Mouse (Mus musculus) myocyte (in vitro differentiated cells): ENCODE measurements at regions not wholly inside any gene's neighbourhood (a gene's known extent, or its start where the extent isn't known, plus 50 kb on each side); places are given as distances from the start of the nearest gene placed in this dataset.
A peak's percentile ranks its signal among the peaks of the same experiment; 100 is the strongest.

Experiments used
- H3K27me3 ChIP-seq: one replicate; pipeline ENCODE4 v1.6.1; 2011; ENCODE audit not compliant: control insufficient read depth, insufficient read depth, insufficient read length
- H3K36me3 ChIP-seq: one replicate; pipeline ENCODE4 v1.6.1; 2011; ENCODE audit not compliant: control insufficient read depth, insufficient read depth
- H3K4me2 ChIP-seq: one replicate; pipeline ENCODE4 v1.6.1; 2011; ENCODE audit warnings: low read depth, control low read depth
- H3K4me3 ChIP-seq: one replicate; pipeline ENCODE4 v1.5.1; 2011; ENCODE audit warnings: mild to moderate bottlenecking, control low read depth, moderate library complexity
- H3K79me2 ChIP-seq: one replicate; pipeline ENCODE4 v1.6.1; 2011; ENCODE audit not compliant: control insufficient read depth, insufficient read depth
- H3ac ChIP-seq: one replicate; pipeline ENCODE4 v1.6.1; 2011; ENCODE audit not compliant: control insufficient read depth, insufficient read length
- CEBPB ChIP-seq: IDR thresholded peaks from 2 replicates; pipeline ENCODE4 v1.6.1; 2011; ENCODE audit warnings: mild to moderate bottlenecking, moderate library complexity; ENCODE audit not compliant: poor library complexity, insufficient read depth, severe bottlenecking
- E2F4 ChIP-seq: IDR thresholded peaks from one replicate; pipeline ENCODE4 v1.6.1; 2011; ENCODE audit warnings: mild to moderate bottlenecking, control low read depth, moderate library complexity; ENCODE audit not compliant: insufficient read depth
- MAX ChIP-seq: IDR thresholded peaks from one replicate; pipeline ENCODE4 v1.6.1; 2011; ENCODE audit warnings: low read depth, mild to moderate bottlenecking, control low read depth
- MYOD1 ChIP-seq, 3 experiments: IDR thresholded peaks; one replicate each; pipeline ENCODE4 v1.6.1; 2011; ENCODE audit warnings: control low read depth in 2 of 3, low read depth in 2 of 3, mild to moderate bottlenecking in 2 of 3, moderate library complexity in 1 of 3; ENCODE audit not compliant: insufficient read length in 2 of 3, control insufficient read depth in 1 of 3
- MYOG ChIP-seq, 3 experiments: IDR thresholded peaks; one replicate each; pipeline ENCODE4 v1.6.1; 2011; ENCODE audit warnings: control low read depth in 2 of 3, low read depth in 2 of 3, mild to moderate bottlenecking in 2 of 3; ENCODE audit not compliant: insufficient read length in 2 of 3, control insufficient read depth in 1 of 3, insufficient read depth in 1 of 3
- POLR2A ChIP-seq: IDR thresholded peaks from one replicate; pipeline ENCODE4 v1.6.1; 2011; ENCODE audit warnings: low read depth, mild to moderate bottlenecking, control low read depth, moderate library complexity; ENCODE audit not compliant: insufficient read length
- POLR2AphosphoS2 ChIP-seq: IDR thresholded peaks from one replicate; pipeline ENCODE4 v1.6.1; 2011; ENCODE audit warnings: low read depth, control low read depth; ENCODE audit not compliant: insufficient read length
- REST ChIP-seq: IDR thresholded peaks from one replicate; pipeline ENCODE4 v1.6.1; 2011; ENCODE audit warnings: mild to moderate bottlenecking, control low read depth, moderate library complexity; ENCODE audit not compliant: insufficient read depth, insufficient read length
- SRF ChIP-seq: IDR thresholded peaks from one replicate; pipeline ENCODE4 v1.6.1; 2011; ENCODE audit warnings: low read depth; ENCODE audit not compliant: control insufficient read depth, insufficient read length
- TCF12 ChIP-seq: IDR thresholded peaks from one replicate; pipeline ENCODE4 v1.6.1; 2011; ENCODE audit warnings: mild to moderate bottlenecking, control low read depth; ENCODE audit not compliant: poor library complexity, insufficient read depth, severe bottlenecking
- TCF3 ChIP-seq: IDR thresholded peaks from one replicate; pipeline ENCODE4 v1.6.1; 2011; ENCODE audit warnings: low read depth, control low read depth; ENCODE audit not compliant: insufficient read length
- USF1 ChIP-seq: IDR thresholded peaks from one replicate; pipeline ENCODE4 v1.6.1; 2011; ENCODE audit warnings: low read depth, mild to moderate bottlenecking, control low read depth, moderate library complexity

DNA sequence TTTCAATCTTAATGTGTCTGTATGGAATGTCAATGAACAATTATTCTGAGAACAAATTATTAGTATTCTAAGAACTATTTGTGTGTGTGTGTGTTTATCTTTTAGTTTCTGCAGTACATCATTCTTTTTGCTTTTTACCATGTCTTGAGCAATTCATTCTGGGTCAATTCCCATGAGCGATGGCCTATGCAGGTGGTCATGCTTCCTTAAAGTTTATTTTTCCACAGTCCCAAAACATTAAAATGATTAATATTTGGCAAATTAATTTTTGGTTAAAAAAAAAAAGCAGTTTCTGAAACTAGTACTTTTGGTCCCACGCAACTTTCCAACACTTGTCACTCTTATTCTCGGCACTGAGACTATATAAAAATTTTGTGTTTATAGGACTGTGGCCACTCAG is 416.8 kb upstream of the Rgmb start:
- Histone ChIP-seq H3ac (no peak overlapping the region), H3K4me2 (no peak overlapping the region), H3K36me3 (no peaks in the 10 kb centered on the region), H3K4me3 (no peak overlapping the region), H3K27me3 (no peaks in the 10 kb centered on the region), H3K79me2 (no peaks in the 10 kb centered on the region)
- no peak for TF ChIP-seq TCF3
- no peak for TF ChIP-seq USF1
- no peak for TF ChIP-seq MYOD1 (IDR thresholded peaks at IDR 0.05; ENCODE audit: control insufficient read depth in 1 of 3, insufficient read length in 2 of 3, low read depth in 2 of 3)
- no peak for TF ChIP-seq POLR2A
- no peak for TF ChIP-seq POLR2AphosphoS2
- no peak for TF ChIP-seq TCF12
- no peak for TF ChIP-seq MYOG (IDR thresholded peaks at IDR 0.05; ENCODE audit: control insufficient read depth in 1 of 3, insufficient read depth in 1 of 3, insufficient read length in 2 of 3, low read depth in 2 of 3)
- TF ChIP-seq MAX, result no peak
- TF ChIP-seq CEBPB, result no peak
- no peak for TF ChIP-seq REST
- TF ChIP-seq E2F4, result no peak
- no peak for TF ChIP-seq SRF

DNA sequence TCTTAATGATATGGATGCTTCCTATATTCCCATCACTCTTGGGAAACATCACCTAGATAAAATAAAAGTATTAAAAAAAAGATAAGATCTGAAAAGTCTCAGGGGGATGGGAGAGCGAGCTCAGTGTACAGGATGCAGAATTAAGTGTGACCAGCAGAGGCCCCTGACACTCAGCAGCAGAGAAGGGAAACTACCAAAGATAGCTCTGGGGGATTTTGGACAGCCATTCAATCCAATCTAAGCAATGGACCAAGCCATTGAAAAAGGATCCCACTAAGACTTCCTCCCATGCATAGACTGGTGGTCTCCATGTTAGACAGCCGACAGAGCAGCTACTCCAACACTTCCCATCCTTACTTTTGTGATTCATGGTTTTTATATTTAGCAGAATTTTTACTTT is 390.4 kb upstream of the Rgmb start:
- TF ChIP-seq POLR2AphosphoS2 (no peak), SRF (no peak), TCF3 (no peak), TCF12 (no peak), MYOG (IDR thresholded peaks at IDR 0.05; ENCODE audit: control insufficient read depth in 1 of 3, insufficient read depth in 1 of 3, insufficient read length in 2 of 3, low read depth in 2 of 3) (no peak), CEBPB (no peak), USF1 (no peak), E2F4 (no peak), MYOD1 (IDR thresholded peaks at IDR 0.05; ENCODE audit: control insufficient read depth in 1 of 3, insufficient read length in 2 of 3, low read depth in 2 of 3) (no peak), MAX (no peak)
- Histone ChIP-seq H3K36me3 (no peaks in the 10 kb centered on the region), H3K4me3 (no peak overlapping the region), H3ac (no peak overlapping the region), H3K27me3 (no peaks in the 10 kb centered on the region), H3K79me2 (no peaks in the 10 kb centered on the region), H3K4me2 (no peak overlapping the region)

- no peaks in the 10 kb centered on the region for H3K27me3 ChIP-seq
Measured at GRCm38 (mm10) chr17:16219675-16220566, 389.1 kb upstream of the Rgmb start.

GRCm38 (mm10) chr17:16218623-16219022 is 387.8 kb upstream of the Rgmb start:
- no peak overlapping the region for H3K4me3 ChIP-seq
- no peak overlapping the region for H3K4me2 ChIP-seq
- no peaks in the 10 kb centered on the region for H3K79me2 ChIP-seq
- no peak overlapping the region for H3ac ChIP-seq
- no peak for TF ChIP-seq REST
- TF ChIP-seq SRF, result peak; percentile 97
- no peak for TF ChIP-seq USF1
- no peak for TF ChIP-seq MAX
- no peak for TF ChIP-seq POLR2A
- peak; percentile 97 to 100 (median 100) for TF ChIP-seq MYOD1 (IDR thresholded peaks at IDR 0.05; ENCODE audit: control insufficient read depth in 1 of 3, insufficient read length in 2 of 3, low read depth in 2 of 3)
- peak; percentile 100 for TF ChIP-seq TCF12
- TF ChIP-seq TCF3, result peak; percentile 99
- TF ChIP-seq CEBPB, result 0 out of 2 replicates have a peak, but pooled peaks have one; percentile 31
- TF ChIP-seq E2F4, result no peak
- peak; percentile 99 to 100 (median 99) for TF ChIP-seq MYOG (IDR thresholded peaks at IDR 0.05; ENCODE audit: control insufficient read depth in 1 of 3, insufficient read depth in 1 of 3, insufficient read length in 2 of 3, low read depth in 2 of 3)
- no peak for TF ChIP-seq POLR2AphosphoS2
- no peaks in the 10 kb centered on the region for H3K27me3 ChIP-seq
- H3K36me3 ChIP-seq, result no peaks in the 10 kb centered on the region

More at GRCm38 (mm10) chr17:16219675-16220566, 389.1 kb upstream of the Rgmb start:
- no peak overlapping the region for H3K4me2 ChIP-seq
- H3ac ChIP-seq, result no peak overlapping the region
- H3K36me3 ChIP-seq, result no peaks in the 10 kb centered on the region
- H3K4me3 ChIP-seq, result no peak overlapping the region
- no peak for TF ChIP-seq TCF3
- no peak for TF ChIP-seq TCF12
- TF ChIP-seq MYOG (IDR thresholded peaks at IDR 0.05; ENCODE audit: control insufficient read depth in 1 of 3, insufficient read depth in 1 of 3, insufficient read length in 2 of 3, low read depth in 2 of 3), result no peak
- TF ChIP-seq E2F4, result no peak
- no peak for TF ChIP-seq USF1
- TF ChIP-seq SRF, result no peak
- no peaks in the 10 kb centered on the region for H3K79me2 ChIP-seq
